Mouse (Mus musculus) ES-Bruce4 (cell line): ENCODE data around the gene Mmgt2.

Source experiments
- CTCF ChIP-seq: IDR thresholded peaks from one replicate; pipeline ENCODE4 v1.8.1; 2011; ENCODE audit warnings: low read depth, low read length
- EP300 ChIP-seq: IDR thresholded peaks from 2 replicates; pipeline ENCODE4 v1.6.1; 2011; ENCODE audit warnings: low read depth, low read length; ENCODE audit not compliant: insufficient read depth
- POLR2A ChIP-seq: IDR thresholded peaks from one replicate; pipeline ENCODE4 v1.8.1; 2011; ENCODE audit warnings: low read length; ENCODE audit not compliant: insufficient read depth

- TF ChIP-seq EP300 = no peak
- TF ChIP-seq POLR2A = no peak
- no peak for TF ChIP-seq CTCF
These were observed 51.3 kb downstream of the Mmgt2 start for GRCm38 (mm10) chr11:62699749-62700148.
